Mouse (Mus musculus): ENCODE measurements around the gene Arhgap44.

Arhgap44 gene

GRCm38 (mm10) chr11:65139030-65139429 lies 23.7 kb downstream of the Arhgap44 start:
- no peak for DNase-seq (ENCODE audit: inconsistent age in 2 of 2, low spot score in 1 of 2)

GRCm38 (mm10) chr11:65137145-65137652 lies 25.6 kb downstream of the Arhgap44 start:
- no peak for DNase-seq (ENCODE audit: inconsistent age in 2 of 2, low spot score in 1 of 2)

GRCm38 (mm10) chr11:65135251-65135739 lies 27.5 kb downstream of the Arhgap44 start:
- peak; percentile 25 to 58 for DNase-seq (ENCODE audit: inconsistent age in 2 of 2, low spot score in 1 of 2)

- no peak for DNase-seq (ENCODE audit: inconsistent age in 2 of 2, low spot score in 1 of 2)
Measured at GRCm38 (mm10) chr11:65133661-65134060, 29.1 kb downstream of the Arhgap44 start.

GRCm38 (mm10) chr11:65129110-65129509 lies 33.7 kb downstream of the Arhgap44 start:
- DNase-seq (ENCODE audit: inconsistent age in 2 of 2, low spot score in 1 of 2), result no peak

- peak; percentile 43 to 81 for DNase-seq (ENCODE audit: inconsistent age in 2 of 2, low spot score in 1 of 2)
Measured at GRCm38 (mm10) chr11:65128666-65129065, 34.1 kb downstream of the Arhgap44 start.

- DNase-seq (ENCODE audit: inconsistent age in 2 of 2, low spot score in 1 of 2), result peak in 1 of 2 experiments; percentile 30
Measured at GRCm38 (mm10) chr11:65126566-65126965, 36.2 kb downstream of the Arhgap44 start.

- peak; percentile 33 to 65 for DNase-seq (ENCODE audit: inconsistent age in 2 of 2, low spot score in 1 of 2)
Measured at GRCm38 (mm10) chr11:65124913-65125418, 37.8 kb downstream of the Arhgap44 start.

GRCm38 (mm10) chr11:65120276-65120675 lies 42.5 kb downstream of the Arhgap44 start:
- no peak for DNase-seq (ENCODE audit: inconsistent age in 2 of 2, low spot score in 1 of 2)

GRCm38 (mm10) chr11:65115811-65116210 lies 47.0 kb downstream of the Arhgap44 start:
- DNase-seq (ENCODE audit: inconsistent age in 2 of 2, low spot score in 1 of 2), result no peak

GRCm38 (mm10) chr11:65112086-65112485 lies 50.7 kb downstream of the Arhgap44 start:
- DNase-seq (ENCODE audit: inconsistent age in 2 of 2, low spot score in 1 of 2), result no peak

- DNase-seq (ENCODE audit: inconsistent age in 2 of 2, low spot score in 1 of 2), result no peak
Measured at GRCm38 (mm10) chr11:65111651-65112050, 51.1 kb downstream of the Arhgap44 start.

GRCm38 (mm10) chr11:65110058-65110457 lies 52.7 kb downstream of the Arhgap44 start:
- DNase-seq (ENCODE audit: inconsistent age in 2 of 2, low spot score in 1 of 2), result peak; percentile 32 to 46

GRCm38 (mm10) chr11:65107734-65108171 lies 55.0 kb downstream of the Arhgap44 start:
- peak; percentile 34 to 67 for DNase-seq (ENCODE audit: inconsistent age in 2 of 2, low spot score in 1 of 2)

- DNase-seq (ENCODE audit: inconsistent age in 2 of 2, low spot score in 1 of 2), result no peak
Measured at GRCm38 (mm10) chr11:65107151-65107550, 55.6 kb downstream of the Arhgap44 start.

GRCm38 (mm10) chr11:65104076-65104475 lies 58.7 kb downstream of the Arhgap44 start:
- DNase-seq (ENCODE audit: inconsistent age in 2 of 2, low spot score in 1 of 2), result no peak

GRCm38 (mm10) chr11:65101206-65101605 lies 61.6 kb downstream of the Arhgap44 start:
- no peak for DNase-seq (ENCODE audit: inconsistent age in 2 of 2, low spot score in 1 of 2)

GRCm38 (mm10) chr11:65100031-65100430 lies 62.7 kb downstream of the Arhgap44 start:
- DNase-seq (ENCODE audit: inconsistent age in 2 of 2, low spot score in 1 of 2), result no peak

GRCm38 (mm10) chr11:65097526-65098070 lies 65.2 kb downstream of the Arhgap44 start:
- DNase-seq (ENCODE audit: inconsistent age in 2 of 2, low spot score in 1 of 2), result no peak

GRCm38 (mm10) chr11:65096866-65097265 lies 65.9 kb downstream of the Arhgap44 start:
- DNase-seq (ENCODE audit: inconsistent age in 2 of 2, low spot score in 1 of 2), result no peak

GRCm38 (mm10) chr11:65092851-65093250 lies 69.9 kb downstream of the Arhgap44 start:
- DNase-seq (ENCODE audit: inconsistent age in 2 of 2, low spot score in 1 of 2), result no peak

GRCm38 (mm10) chr11:65090386-65090785 lies 72.4 kb downstream of the Arhgap44 start:
- DNase-seq (ENCODE audit: inconsistent age in 2 of 2, low spot score in 1 of 2), result no peak

GRCm38 (mm10) chr11:65089982-65090381 lies 72.8 kb downstream of the Arhgap44 start:
- no peak for DNase-seq (ENCODE audit: inconsistent age in 2 of 2, low spot score in 1 of 2)
